Mouse (Mus musculus) megakaryocyte-erythroid progenitor cell, adult 5 weeks (primary cell): ENCODE measurements around the gene Ahsg. TPM values are rescaled to one million over a fixed set of nuclear protein-coding genes. Genes with fewer than 3 reads are reported as not detected.

Experiments
- polyA plus RNA-seq: library from polyadenylated mRNA; stranded (reverse); fragments of >175 nt; gene quantifications from 2 replicates; pipeline ENCODE4 v1.2.3, GENCODE M21; 2012

Ahsg gene
- polyA plus RNA-seq, result 0.05 TPM in 1 of 2 replicates, not detected in the other

DNA sequence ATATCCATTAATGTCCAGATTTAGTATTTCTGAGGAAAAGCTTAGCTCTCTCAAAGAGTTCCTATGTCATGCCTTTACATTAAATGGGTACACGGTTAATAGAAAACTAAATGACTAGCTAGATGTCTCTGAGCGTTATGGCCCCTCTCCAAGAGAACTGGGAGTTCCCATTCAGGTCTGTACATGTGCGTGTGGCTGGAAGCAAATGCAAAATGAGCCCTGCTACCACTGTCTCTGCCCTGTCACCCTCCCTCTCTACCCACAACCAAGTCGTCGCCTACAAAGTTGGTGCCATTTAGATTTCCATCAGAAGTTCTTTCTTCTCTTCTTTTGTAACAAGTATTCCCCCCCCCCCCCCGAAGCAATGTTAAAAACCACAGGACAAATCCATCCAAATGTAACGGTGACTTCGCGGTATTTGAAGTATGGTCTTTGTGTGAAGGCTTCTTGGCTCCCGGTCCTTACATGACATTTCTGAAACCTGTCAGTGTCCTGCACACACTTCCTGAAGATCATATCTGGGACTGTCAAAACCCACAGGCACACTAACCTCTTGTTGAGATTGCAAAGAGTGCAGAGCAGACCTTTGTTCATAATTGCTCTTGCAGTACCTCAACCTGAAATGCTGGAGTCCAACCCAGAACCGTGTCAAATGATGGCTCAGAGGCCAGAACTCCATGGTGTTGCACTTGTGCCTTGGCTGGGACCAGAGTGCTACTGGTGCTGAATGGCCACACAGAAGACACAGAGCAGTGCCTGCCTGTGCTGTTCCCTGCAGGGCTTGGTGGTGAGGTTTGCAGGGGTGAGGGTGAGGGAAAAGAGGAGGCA is at the start of gene Ahsg:
Gene Ahsg (plus strand): TSS at position 595 of the 828 bp plus-strand sequence.

DNA sequence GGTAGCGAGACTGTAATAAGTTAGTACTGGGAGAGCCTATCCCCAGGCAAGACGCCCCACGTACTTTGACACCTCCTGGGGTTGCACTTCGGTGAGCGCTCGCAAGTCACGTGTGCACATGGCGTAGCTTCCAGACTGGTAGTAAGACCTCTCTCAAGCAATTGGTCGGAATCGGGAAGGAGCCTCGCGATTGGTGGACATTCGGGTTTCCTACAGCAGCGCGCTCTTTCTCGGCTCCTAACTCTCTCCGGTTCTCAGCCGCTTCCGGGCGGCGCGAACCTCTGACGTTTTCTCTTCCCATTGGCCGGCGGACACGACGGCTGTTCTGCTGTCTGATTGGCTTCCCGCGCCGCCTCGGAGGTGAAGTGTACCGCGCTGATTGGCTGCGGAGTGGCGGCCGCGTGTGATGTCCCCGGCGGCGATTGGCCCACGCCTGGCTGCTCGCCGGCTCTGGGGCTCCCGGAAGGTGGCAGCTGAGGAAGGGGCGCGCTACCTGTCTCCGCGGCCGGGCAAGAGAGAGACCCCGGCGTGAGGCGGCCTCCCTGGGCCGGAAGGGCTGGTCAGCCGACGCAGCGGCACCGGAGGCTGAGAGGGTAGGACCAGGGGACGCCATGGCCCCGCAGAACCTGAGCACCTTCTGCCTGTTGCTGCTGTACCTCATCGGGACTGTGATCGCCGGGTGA is 33.5 kb upstream of the Ahsg start, which contains the start of the genes Tbccd1 and Dnajb11:
Gene Tbccd1 (minus strand): TSS at position 239 of the 683 bp plus-strand sequence.
Gene Dnajb11 (plus strand): TSS at position 415 of the 683 bp plus-strand sequence.

GRCm38 (mm10) chr16:22918034-22918433 is 27.0 kb downstream of the Ahsg start, which contains the start of gene Fetub:
Fetub (plus strand) TSS chr16:22918334.

Other genes with a start within 250 kb of the Ahsg start
- 3.6 and 3.8 TPM in 2 replicates for gene Dgkg, start 234.1 kb upstream of the Ahsg start, polyA plus RNA-seq
- not detected in 2 replicates for gene Crygs, start 79.7 kb upstream of the Ahsg start, polyA plus RNA-seq
- gene Tbccd1, start 33.6 kb upstream of the Ahsg start, polyA plus RNA-seq, result 3.1 and 3.8 TPM in 2 replicates
- gene Dnajb11, start 33.4 kb upstream of the Ahsg start, polyA plus RNA-seq, result 70.2 and 72.4 TPM in 2 replicates
- 0.06 TPM in 1 of 2 replicates, not detected in the other for gene Fetub, start 27.1 kb downstream of the Ahsg start, polyA plus RNA-seq
- not detected in 2 replicates for gene Hrg, start 59.8 kb downstream of the Ahsg start, polyA plus RNA-seq
- gene Kng2, start 138.2 kb downstream of the Ahsg start, polyA plus RNA-seq, result not detected in 2 replicates
- gene Kng1, start 166.6 kb downstream of the Ahsg start, polyA plus RNA-seq, result not detected in 2 replicates
- 11.4 and 18.0 TPM in 2 replicates for gene Eif4a2, start 216.2 kb downstream of the Ahsg start, polyA plus RNA-seq
- gene Rfc4, start 236.5 kb downstream of the Ahsg start, polyA plus RNA-seq, result 37.5 and 43.0 TPM in 2 replicates